Mouse (Mus musculus) C2C12 (cell line): Measurements from ENCODE around the gene Tmem273. TPM values are rescaled to one million over a fixed set of nuclear protein-coding genes. Genes with fewer than 3 reads are reported as not detected.

ENCODE experiments used
- H3K27me3 ChIP-seq: one replicate; pipeline ENCODE4 v1.6.1; 2011; ENCODE audit not compliant: control insufficient read depth, insufficient read depth, insufficient read length
- H3K36me3 ChIP-seq: one replicate; pipeline ENCODE4 v1.6.1; 2011; ENCODE audit not compliant: control insufficient read depth, insufficient read depth
- H3K4me3 ChIP-seq: one replicate; pipeline ENCODE4 v1.5.1; 2011; ENCODE audit warnings: mild to moderate bottlenecking, control low read depth; ENCODE audit not compliant: poor library complexity, insufficient read depth, severe bottlenecking
- H3K79me2 ChIP-seq: one replicate; pipeline ENCODE4 v1.6.1; 2011; ENCODE audit not compliant: control insufficient read depth, insufficient read depth
- H3K79me3 ChIP-seq: one replicate; pipeline ENCODE4 v1.6.1; 2011; ENCODE audit warnings: low read depth, control low read depth
- H3ac ChIP-seq: one replicate; pipeline ENCODE3; 2011; ENCODE audit warnings: low read depth; ENCODE audit not compliant: control insufficient read depth, insufficient read length
- CEBPB ChIP-seq: IDR thresholded peaks from one replicate; pipeline ENCODE4 v1.6.1; 2011; ENCODE audit warnings: low read depth, mild to moderate bottlenecking, control low read depth, moderate library complexity
- CTCF ChIP-seq: IDR thresholded peaks from one replicate; pipeline ENCODE4 v1.5.1; 2011; ENCODE audit not compliant: control insufficient read depth, insufficient read depth, insufficient read length
- FOSL1 ChIP-seq: IDR thresholded peaks from one replicate; pipeline ENCODE4 v1.8.0; 2011; ENCODE audit warnings: mild to moderate bottlenecking, low read length; ENCODE audit not compliant: poor library complexity, insufficient read depth, severe bottlenecking
- MAX ChIP-seq: IDR thresholded peaks from one replicate; pipeline ENCODE4 v1.6.1; 2011; ENCODE audit warnings: mild to moderate bottlenecking, control low read depth
- MYOD1 ChIP-seq: IDR thresholded peaks from one replicate; pipeline ENCODE4 v1.6.1; 2011; ENCODE audit warnings: low read depth; ENCODE audit not compliant: control insufficient read depth, insufficient read length
- MYOG ChIP-seq: IDR thresholded peaks from one replicate; pipeline ENCODE4 v1.6.1; 2011; ENCODE audit not compliant: control insufficient read depth, insufficient read length; ENCODE audit errors: extremely low read depth
- USF1 ChIP-seq: IDR thresholded peaks from one replicate; pipeline ENCODE4 v1.6.1; 2011; ENCODE audit warnings: low read depth, mild to moderate bottlenecking, control low read depth, moderate library complexity
- polyA plus RNA-seq: library from polyadenylated mRNA; unstranded; fragments of >200 nt; fragmentation: generic; extraction: Trizol; gene quantifications from one replicate; pipeline ENCODE4 v1.2.1, GENCODE M21; 2012; ENCODE audit warnings: missing spikeins

Tmem273 gene
- polyA plus RNA-seq, 1 experiment = 0.05 TPM

DNA sequence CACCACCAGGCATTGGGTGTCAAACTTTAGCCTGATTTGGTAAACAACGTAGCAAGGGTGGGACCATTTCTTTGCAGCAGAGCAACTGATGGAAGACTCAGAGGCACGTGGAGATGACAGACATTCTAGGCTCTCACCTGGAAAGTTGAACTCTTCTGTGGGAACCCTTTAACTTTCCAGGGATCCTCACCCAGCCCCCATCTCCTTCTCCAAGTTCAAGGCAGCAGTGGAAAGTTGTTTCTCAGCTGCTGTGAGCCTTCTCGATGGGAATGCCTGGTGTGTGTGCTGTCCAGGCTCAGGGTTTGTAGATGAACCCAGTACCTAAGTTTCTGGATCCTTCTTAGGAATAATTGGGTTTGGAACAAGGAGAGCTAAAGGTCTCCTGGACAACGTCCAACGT is 70.5 kb downstream of the Tmem273 start:
- no peak for TF ChIP-seq USF1
- no peak for TF ChIP-seq MYOD1
- TF ChIP-seq MAX = no peak
- no peak for TF ChIP-seq CTCF
- TF ChIP-seq CEBPB = no peak
- no peak for TF ChIP-seq FOSL1
- TF ChIP-seq MYOG = no peak
- Histone ChIP-seq H3K79me2 (no peaks in the 10 kb centered on the region), H3K4me3 (no peak overlapping the region), H3K79me3 (no peaks in the 10 kb centered on the region), H3K27me3 (peaks cover 31% of the 10 kb centered on the region), H3ac (no peak overlapping the region), H3K36me3 (no peaks in the 10 kb centered on the region)

- Histone ChIP-seq H3K27me3 (peaks cover 35% of the 10 kb centered on the region), H3K36me3 (no peaks in the 10 kb centered on the region), H3K4me3 (no peak within 1 kb of the TSS), H3ac (no peak within 1 kb of the TSS), H3K79me2 (no peaks in the 10 kb centered on the region), H3K79me3 (no peaks in the 10 kb centered on the region)
- TF ChIP-seq CTCF (no peak), MAX (no peak), CEBPB (no peak), FOSL1 (no peak), USF1 (no peak), MYOD1 (no peak), MYOG (no peak)
Observed at GRCm38 (mm10) chr14:32856681-32857328, 71.0 kb downstream of the Tmem273 start, which contains the start of gene Vstm4. Gene Vstm4, plus strand, starts transcription at chr14:32856756.

- Histone ChIP-seq H3ac (no peak overlapping the region), H3K4me3 (no peak overlapping the region), H3K27me3 (peaks cover 45% of the 10 kb centered on the region), H3K79me2 (no peaks in the 10 kb centered on the region), H3K36me3 (no peaks in the 10 kb centered on the region), H3K79me3 (no peaks in the 10 kb centered on the region)
- TF ChIP-seq MYOD1 = no peak
- no peak for TF ChIP-seq MAX
- TF ChIP-seq FOSL1 = no peak
- no peak for TF ChIP-seq MYOG
- TF ChIP-seq USF1 = no peak
- TF ChIP-seq CTCF = no peak
- no peak for TF ChIP-seq CEBPB
Observed at GRCm38 (mm10) chr14:32858361-32858760, 72.6 kb downstream of the Tmem273 start.

DNA sequence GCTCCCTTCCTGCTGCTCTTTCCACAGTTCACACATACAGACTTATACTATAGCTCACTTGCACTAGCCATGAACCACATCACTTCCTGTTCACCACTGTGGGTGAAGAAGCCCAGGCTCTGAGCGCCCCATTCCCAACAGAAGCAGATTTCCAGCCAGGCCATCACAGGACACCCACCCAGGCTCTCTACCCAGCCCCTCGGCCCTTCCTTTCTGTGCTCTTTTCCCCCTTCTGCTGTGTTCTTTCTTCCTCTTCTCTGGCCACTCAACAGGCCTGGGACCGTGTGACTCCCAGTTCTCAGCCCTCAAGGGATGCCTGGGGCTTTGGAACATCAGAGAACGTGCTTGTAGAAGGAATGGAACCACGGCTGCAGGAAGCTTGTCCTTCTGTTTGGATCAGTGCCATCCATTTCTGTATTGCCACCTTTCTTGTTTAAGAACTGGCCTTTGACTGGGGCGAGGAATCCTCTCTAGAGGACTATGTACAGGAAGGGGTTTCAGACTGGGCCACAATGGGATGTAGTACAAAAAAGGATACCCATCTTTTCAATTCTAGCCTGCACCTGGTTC is 73.3 kb downstream of the Tmem273 start:
- TF ChIP-seq CEBPB = no peak
- TF ChIP-seq CTCF = no peak
- no peak for TF ChIP-seq FOSL1
- no peak for TF ChIP-seq MYOG
- TF ChIP-seq MYOD1 = no peak
- TF ChIP-seq MAX = no peak
- TF ChIP-seq USF1 = no peak
- no peak overlapping the region for H3K4me3 ChIP-seq
- no peak overlapping the region for H3ac ChIP-seq
- no peaks in the 10 kb centered on the region for H3K36me3 ChIP-seq
- H3K79me2 ChIP-seq = no peaks in the 10 kb centered on the region
- peaks cover 52% of the 10 kb centered on the region for H3K27me3 ChIP-seq
- no peaks in the 10 kb centered on the region for H3K79me3 ChIP-seq

DNA sequence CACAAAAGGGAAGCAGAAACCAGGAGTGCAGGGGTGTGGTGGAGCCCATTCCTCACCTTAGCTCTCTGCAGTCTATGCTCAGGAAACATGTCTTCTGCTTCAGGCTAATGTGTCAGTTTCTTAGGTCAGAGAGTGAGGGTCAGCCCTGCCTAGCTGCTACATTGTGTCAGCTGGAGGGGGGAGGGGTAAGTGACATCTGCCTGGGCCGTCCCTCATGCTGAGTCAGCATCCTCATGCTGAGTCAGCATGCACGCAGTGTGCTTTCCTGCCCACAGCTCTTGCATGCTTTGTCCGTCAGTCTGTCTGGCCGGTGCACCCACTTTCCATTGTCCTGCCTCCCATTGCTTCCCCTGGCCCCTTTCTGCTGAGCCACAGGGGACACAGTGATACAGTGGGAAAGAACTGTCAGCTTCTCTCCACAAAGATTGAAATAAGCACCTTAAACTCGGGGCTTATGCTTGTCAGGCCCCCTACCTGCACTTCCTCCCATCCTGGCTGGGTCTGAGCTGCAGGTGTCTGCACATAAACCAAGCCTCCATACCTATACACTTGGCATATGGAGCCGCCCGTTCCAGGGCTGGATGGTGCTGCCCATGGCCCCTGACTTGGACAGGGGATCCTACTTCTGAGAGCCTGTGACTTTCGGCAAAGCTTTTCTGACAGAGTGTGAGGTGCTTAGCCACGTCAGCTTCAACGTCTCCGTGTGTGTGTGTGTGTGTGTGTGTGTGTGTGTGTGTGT is 74.2 kb downstream of the Tmem273 start:
- H3K79me2 ChIP-seq = no peaks in the 10 kb centered on the region
- H3K36me3 ChIP-seq = no peaks in the 10 kb centered on the region
- H3K4me3 ChIP-seq = no peak overlapping the region
- H3K79me3 ChIP-seq = no peaks in the 10 kb centered on the region
- H3ac ChIP-seq = no peak overlapping the region
- peaks cover 57% of the 10 kb centered on the region for H3K27me3 ChIP-seq
- TF ChIP-seq MAX (no peak), USF1 (no peak), CTCF (no peak), MYOD1 (no peak), FOSL1 (no peak), CEBPB (no peak), MYOG (no peak)

DNA sequence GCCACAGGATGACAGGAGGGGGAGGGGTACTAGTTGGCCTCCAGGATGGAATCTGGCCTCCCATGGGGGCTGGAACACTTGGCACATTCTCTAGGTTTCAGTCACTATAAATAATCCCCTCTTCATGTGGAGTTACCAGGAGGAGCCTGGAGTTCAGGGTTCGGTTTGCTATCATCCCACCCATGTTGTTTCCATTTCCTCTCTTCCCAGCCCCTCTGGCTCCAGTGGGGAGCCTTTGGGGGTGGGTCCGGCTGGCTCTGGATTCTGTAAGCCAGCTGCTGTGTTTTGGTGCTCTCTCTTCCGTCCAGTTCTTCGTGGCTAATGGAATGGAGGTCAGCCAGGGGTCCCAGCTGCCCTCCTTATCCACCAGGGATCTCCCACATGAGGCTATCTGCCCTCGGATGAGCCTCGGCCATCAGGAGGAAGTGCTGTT is 75.4 kb downstream of the Tmem273 start:
- no peak overlapping the region for H3ac ChIP-seq
- no peaks in the 10 kb centered on the region for H3K79me2 ChIP-seq
- H3K79me3 ChIP-seq = no peaks in the 10 kb centered on the region
- H3K4me3 ChIP-seq = no peak overlapping the region
- H3K27me3 ChIP-seq = peaks cover 53% of the 10 kb centered on the region
- H3K36me3 ChIP-seq = no peaks in the 10 kb centered on the region
- TF ChIP-seq MYOD1 (no peak), USF1 (no peak), CEBPB (no peak), MYOG (no peak)
